Comparison of ENCODE assay signal across 18 mouse cellular contexts in genomic region chr5:36022361-36022760, GRCm38 (mm10).
"Had no signal": no experiment of that assay in that cellular context is flagged by ENCODE, and none has a peak within 500 bp of the region (broad histone marks: within the 10 kb centered on the region; RNA-seq: fewer than 3 reads in every experiment).

No protein-coding gene starts in this region.

- H3K36me3 ChIP-seq: liver, embryonic 13.5 days; neural tube, embryonic 15.5 days; stomach, embryonic 15.5 days had no signal

- H3K27ac ChIP-seq: limb, embryonic 12.5 days; liver, embryonic 13.5 days; lung, embryonic 15.5 days; macrophage; neural tube, embryonic 15.5 days; stomach, embryonic 15.5 days had no signal

- H3K9me3 ChIP-seq: limb, embryonic 12.5 days; liver, embryonic 13.5 days; lung, embryonic 15.5 days; neural tube, embryonic 15.5 days; stomach, embryonic 15.5 days had no signal

- DNase-seq: kidney, adult 8-10 months; kidney, postnatal 36 days; layer of hippocampus, adult 9-11 months; liver; liver, embryonic 13.5 days; liver, postnatal 0 days; lung, postnatal 14 days; right cerebral cortex, postnatal 14 days; thymus, adult 2 months; thymus, postnatal 25 days had no signal

- H3K4me2 ChIP-seq: limb, embryonic 12.5 days; liver, embryonic 13.5 days; lung, embryonic 15.5 days; neural tube, embryonic 15.5 days; stomach, embryonic 15.5 days had no signal

- H3K27me3 ChIP-seq: limb, embryonic 12.5 days; liver, embryonic 13.5 days; lung, embryonic 15.5 days; neural tube, embryonic 15.5 days; stomach, embryonic 15.5 days had no signal

- H3K9ac ChIP-seq: limb, embryonic 12.5 days; liver, embryonic 13.5 days; liver, postnatal 0 days; lung, embryonic 15.5 days; neural tube, embryonic 15.5 days; stomach, embryonic 15.5 days had no signal

- H3K4me1 ChIP-seq: liver, embryonic 13.5 days; lung, embryonic 15.5 days; megakaryocyte, embryonic 14.5 days; neural tube, embryonic 15.5 days; stomach, embryonic 15.5 days had no signal

- H3K4me3 ChIP-seq: limb, embryonic 12.5 days; liver, embryonic 13.5 days; lung, embryonic 15.5 days; megakaryocyte, embryonic 14.5 days; myocyte; neural tube, embryonic 15.5 days; stomach, embryonic 15.5 days had no signal

- ATAC-seq: intestine, postnatal 0 days; liver, postnatal 0 days had no signal
